Mouse (Mus musculus): ENCODE measurements around the gene Trpc7. TPM values are rescaled to one million over a fixed set of nuclear protein-coding genes. Genes with fewer than 3 reads are reported as not detected.

Trpc7 gene
- polyA plus RNA-seq, 1 experiment from 2014 or later, result not detected

- Histone ChIP-seq H3K4me1 (ENCODE audit: control insufficient read depth, low read depth, low read length) (no peaks in the 10 kb centered on the region), H3K27me3 (ENCODE audit: control insufficient read depth, insufficient read depth, low read depth, low read length) (no peaks in the 10 kb centered on the region), H3K9me3 (replicated peaks; ENCODE audit: control insufficient read depth, low read length) (no peaks in the 10 kb centered on the region), H3K27ac (ENCODE audit: low read length) (no peak overlapping the region), H3K36me3 (ENCODE audit: control insufficient read depth, insufficient read depth) (no peaks in the 10 kb centered on the region), H3K4me3 (ENCODE audit: low read depth, low read length) (no peak overlapping the region), H3K9ac (ENCODE audit: low read depth, low read length) (no peak overlapping the region), H3K4me2 (ENCODE audit: low read depth, low read length) (no peak overlapping the region)
- 50% methylated on average over 13 of the region's 13 CpGs for WGBS (ENCODE audit: insufficient replicate concordance)
- ATAC-seq (ENCODE audit: low read depth), result no peak
These were observed 114.9 kb downstream of the Trpc7 start for GRCm38 (mm10) chr13:56780746-56781469.

- H3K4me2 ChIP-seq (ENCODE audit: low read depth, low read length), result no peak overlapping the region
- no peaks in the 10 kb centered on the region for H3K36me3 ChIP-seq (ENCODE audit: control insufficient read depth, insufficient read depth)
- H3K27ac ChIP-seq (ENCODE audit: low read length), result no peak overlapping the region
- no peaks in the 10 kb centered on the region for H3K27me3 ChIP-seq (ENCODE audit: control insufficient read depth, insufficient read depth, low read depth, low read length)
- no peak overlapping the region for H3K4me3 ChIP-seq (ENCODE audit: low read depth, low read length)
- no peaks in the 10 kb centered on the region for H3K9me3 ChIP-seq (replicated peaks; ENCODE audit: control insufficient read depth, low read length)
- ATAC-seq (ENCODE audit: low read depth), result no peak
- H3K4me1 ChIP-seq (ENCODE audit: control insufficient read depth, low read depth, low read length), result no peaks in the 10 kb centered on the region
- no peak overlapping the region for H3K9ac ChIP-seq (ENCODE audit: low read depth, low read length)
- WGBS (ENCODE audit: insufficient replicate concordance), result 26% methylated on average over 5 of the region's 5 CpGs
These were observed 121.5 kb downstream of the Trpc7 start for GRCm38 (mm10) chr13:56774304-56774703.

GRCm38 (mm10) chr13:56773262-56773870 is 122.4 kb downstream of the Trpc7 start:
- no peaks in the 10 kb centered on the region for H3K9me3 ChIP-seq (replicated peaks; ENCODE audit: control insufficient read depth, low read length)
- ATAC-seq (ENCODE audit: low read depth), result no peak
- H3K9ac ChIP-seq (ENCODE audit: low read depth, low read length), result no peak overlapping the region
- 45% methylated on average over 14 of the region's 14 CpGs for WGBS (ENCODE audit: insufficient replicate concordance)
- no peak overlapping the region for H3K27ac ChIP-seq (ENCODE audit: low read length)
- no peaks in the 10 kb centered on the region for H3K27me3 ChIP-seq (ENCODE audit: control insufficient read depth, insufficient read depth, low read depth, low read length)
- no peaks in the 10 kb centered on the region for H3K4me1 ChIP-seq (ENCODE audit: control insufficient read depth, low read depth, low read length)
- no peak overlapping the region for H3K4me2 ChIP-seq (ENCODE audit: low read depth, low read length)
- no peaks in the 10 kb centered on the region for H3K36me3 ChIP-seq (ENCODE audit: control insufficient read depth, insufficient read depth)
- no peak overlapping the region for H3K4me3 ChIP-seq (ENCODE audit: low read depth, low read length)

DNA sequence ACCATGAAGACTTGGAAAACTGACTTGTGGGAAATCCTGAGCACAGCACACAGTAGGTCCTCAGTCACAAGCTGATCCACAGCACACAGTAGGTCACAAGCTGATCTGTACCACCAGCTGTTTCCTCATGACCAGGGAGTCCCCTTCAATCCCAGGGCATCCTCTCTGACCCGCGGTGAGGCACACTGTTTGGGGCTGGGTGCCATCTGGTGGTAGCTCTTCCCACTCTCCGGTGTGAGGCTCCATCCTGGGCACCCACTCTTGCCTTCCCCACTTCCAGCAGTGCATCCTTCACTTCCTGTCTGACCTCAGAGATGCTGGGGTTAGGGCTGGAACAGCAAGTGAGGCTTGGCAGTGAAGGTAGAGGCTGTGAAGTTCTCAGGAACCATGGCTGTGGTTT is 123.2 kb downstream of the Trpc7 start:
- H3K4me3 ChIP-seq (ENCODE audit: low read depth, low read length), result no peak overlapping the region
- no peak for ATAC-seq (ENCODE audit: low read depth)
- no peak overlapping the region for H3K4me2 ChIP-seq (ENCODE audit: low read depth, low read length)
- no peaks in the 10 kb centered on the region for H3K36me3 ChIP-seq (ENCODE audit: control insufficient read depth, insufficient read depth)
- no peaks in the 10 kb centered on the region for H3K9me3 ChIP-seq (replicated peaks; ENCODE audit: control insufficient read depth, low read length)
- H3K4me1 ChIP-seq (ENCODE audit: control insufficient read depth, low read depth, low read length), result no peaks in the 10 kb centered on the region
- no peaks in the 10 kb centered on the region for H3K27me3 ChIP-seq (ENCODE audit: control insufficient read depth, insufficient read depth, low read depth, low read length)
- no peak overlapping the region for H3K27ac ChIP-seq (ENCODE audit: low read length)
- 23% methylated on average over 3 of the region's 3 CpGs for WGBS (ENCODE audit: insufficient replicate concordance)
- H3K9ac ChIP-seq (ENCODE audit: low read depth, low read length), result no peak overlapping the region

DNA sequence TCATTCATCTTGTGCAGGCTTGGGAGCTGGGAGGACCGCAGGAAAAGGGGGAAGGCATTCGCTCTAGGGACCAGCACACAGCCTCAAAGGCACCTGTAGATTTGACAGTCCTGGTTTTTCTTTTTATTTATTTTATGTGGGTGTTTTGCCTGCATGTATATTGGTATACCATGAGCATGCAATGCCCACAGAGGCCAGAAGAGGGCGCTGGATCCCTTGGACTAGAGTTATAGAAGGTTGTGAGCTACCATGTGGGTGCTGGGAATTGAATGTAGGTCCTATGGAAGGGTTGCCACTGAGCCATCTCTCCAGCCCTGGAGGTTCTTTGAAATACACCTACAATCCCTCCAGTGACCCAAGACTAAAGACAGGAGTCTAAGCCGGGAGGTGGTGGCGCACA is 125.0 kb downstream of the Trpc7 start:
- no peak for ATAC-seq (ENCODE audit: low read depth)
- H3K27ac ChIP-seq (ENCODE audit: low read length), result no peak overlapping the region
- no peak overlapping the region for H3K4me3 ChIP-seq (ENCODE audit: low read depth, low read length)
- no peaks in the 10 kb centered on the region for H3K4me1 ChIP-seq (ENCODE audit: control insufficient read depth, low read depth, low read length)
- no peaks in the 10 kb centered on the region for H3K27me3 ChIP-seq (ENCODE audit: control insufficient read depth, insufficient read depth, low read depth, low read length)
- 53% methylated on average over 5 of the region's 5 CpGs for WGBS (ENCODE audit: insufficient replicate concordance)
- H3K36me3 ChIP-seq (ENCODE audit: control insufficient read depth, insufficient read depth), result no peaks in the 10 kb centered on the region
- H3K4me2 ChIP-seq (ENCODE audit: low read depth, low read length), result no peak overlapping the region
- no peak overlapping the region for H3K9ac ChIP-seq (ENCODE audit: low read depth, low read length)
- H3K9me3 ChIP-seq (replicated peaks; ENCODE audit: control insufficient read depth, low read length), result no peaks in the 10 kb centered on the region

- H3K27me3 ChIP-seq (ENCODE audit: control insufficient read depth, insufficient read depth, low read depth, low read length), result no peaks in the 10 kb centered on the region
- no peaks in the 10 kb centered on the region for H3K4me1 ChIP-seq (ENCODE audit: control insufficient read depth, low read depth, low read length)
- no peaks in the 10 kb centered on the region for H3K36me3 ChIP-seq (ENCODE audit: control insufficient read depth, insufficient read depth)
- no peak overlapping the region for H3K4me2 ChIP-seq (ENCODE audit: low read depth, low read length)
- ATAC-seq (ENCODE audit: low read depth), result no peak
- H3K9ac ChIP-seq (ENCODE audit: low read depth, low read length), result no peak overlapping the region
- H3K27ac ChIP-seq (ENCODE audit: low read length), result no peak overlapping the region
- 72% methylated on average over 1 of the region's 1 CpGs for WGBS (ENCODE audit: insufficient replicate concordance)
- no peak overlapping the region for H3K4me3 ChIP-seq (ENCODE audit: low read depth, low read length)
- H3K9me3 ChIP-seq (replicated peaks; ENCODE audit: control insufficient read depth, low read length), result no peaks in the 10 kb centered on the region
These were observed 125.6 kb downstream of the Trpc7 start for GRCm38 (mm10) chr13:56770136-56770578.

DNA sequence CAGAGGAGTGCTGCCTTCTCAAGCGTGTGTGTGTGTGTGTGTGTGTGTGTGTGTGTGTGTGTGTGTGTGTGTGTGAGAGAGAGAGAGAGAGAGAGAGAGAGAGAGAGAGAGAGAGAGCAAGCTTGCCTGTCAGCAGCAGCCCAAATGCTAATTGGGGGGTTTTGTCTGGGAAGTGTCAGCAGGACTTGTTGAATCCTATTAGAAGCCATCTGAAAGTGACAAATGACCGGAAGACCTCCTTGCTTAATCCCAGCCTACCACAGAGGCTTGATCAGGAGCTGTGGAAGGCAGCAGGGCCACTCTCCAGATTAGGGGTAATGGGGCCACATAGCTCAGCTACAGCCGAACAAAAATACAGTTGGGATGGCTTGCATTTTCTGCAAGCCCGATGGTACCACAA is 126.4 kb downstream of the Trpc7 start:
- Histone ChIP-seq H3K27me3 (ENCODE audit: control insufficient read depth, insufficient read depth, low read depth, low read length) (no peaks in the 10 kb centered on the region), H3K27ac (ENCODE audit: low read length) (no peak overlapping the region), H3K9me3 (replicated peaks; ENCODE audit: control insufficient read depth, low read length) (no peaks in the 10 kb centered on the region), H3K4me1 (ENCODE audit: control insufficient read depth, low read depth, low read length) (no peaks in the 10 kb centered on the region), H3K9ac (ENCODE audit: low read depth, low read length) (no peak overlapping the region), H3K4me2 (ENCODE audit: low read depth, low read length) (no peak overlapping the region), H3K36me3 (ENCODE audit: control insufficient read depth, insufficient read depth) (no peaks in the 10 kb centered on the region), H3K4me3 (ENCODE audit: low read depth, low read length) (no peak overlapping the region)
- WGBS (ENCODE audit: insufficient replicate concordance), result 43% methylated on average over 4 of the region's 4 CpGs
- no peak for ATAC-seq (ENCODE audit: low read depth)

DNA sequence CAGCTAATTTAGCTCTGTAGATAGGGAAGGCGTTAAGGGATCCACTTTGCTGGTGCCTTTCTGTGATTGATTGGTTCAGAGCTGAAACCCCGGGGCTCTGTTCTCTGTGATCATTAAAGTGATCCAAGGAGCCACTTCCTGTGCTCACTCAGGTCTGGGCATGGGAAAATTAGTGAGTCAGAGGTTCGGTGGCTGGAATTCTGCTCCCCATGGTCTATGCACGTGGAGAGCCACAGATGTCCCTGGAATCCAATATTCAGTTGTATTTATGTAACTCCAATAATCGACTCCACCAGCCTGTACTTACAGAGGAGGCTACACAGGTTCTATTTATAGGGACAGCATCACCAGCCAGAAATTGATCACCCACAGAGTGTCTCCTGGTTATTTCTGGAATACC is 129.6 kb downstream of the Trpc7 start:
- H3K4me2 ChIP-seq (ENCODE audit: low read depth, low read length), result no peak overlapping the region
- no peak overlapping the region for H3K9ac ChIP-seq (ENCODE audit: low read depth, low read length)
- H3K9me3 ChIP-seq (replicated peaks; ENCODE audit: control insufficient read depth, low read length), result no peaks in the 10 kb centered on the region
- no peaks in the 10 kb centered on the region for H3K36me3 ChIP-seq (ENCODE audit: control insufficient read depth, insufficient read depth)
- WGBS (ENCODE audit: insufficient replicate concordance), result 44% methylated on average over 5 of the region's 5 CpGs
- no peak for ATAC-seq (ENCODE audit: low read depth)
- H3K4me1 ChIP-seq (ENCODE audit: control insufficient read depth, low read depth, low read length), result no peaks in the 10 kb centered on the region
- no peak overlapping the region for H3K27ac ChIP-seq (ENCODE audit: low read length)
- H3K27me3 ChIP-seq (ENCODE audit: control insufficient read depth, insufficient read depth, low read depth, low read length), result no peaks in the 10 kb centered on the region; the same call in 1 of the 2 replicates
- no peak overlapping the region for H3K4me3 ChIP-seq (ENCODE audit: low read depth, low read length)

- no peak overlapping the region for H3K27ac ChIP-seq (ENCODE audit: low read length)
- H3K9me3 ChIP-seq (replicated peaks; ENCODE audit: control insufficient read depth, low read length), result no peaks in the 10 kb centered on the region
- H3K4me2 ChIP-seq (ENCODE audit: low read depth, low read length), result peak overlapping the region; percentile 13
- no peak overlapping the region for H3K9ac ChIP-seq (ENCODE audit: low read depth, low read length)
- no peaks in the 10 kb centered on the region for H3K36me3 ChIP-seq (ENCODE audit: control insufficient read depth, insufficient read depth)
- no peaks in the 10 kb centered on the region; the same call in 1 of the 2 replicates for H3K27me3 ChIP-seq (ENCODE audit: control insufficient read depth, insufficient read depth, low read depth, low read length)
- WGBS (ENCODE audit: insufficient replicate concordance), result 20% methylated on average over 25 of the region's 25 CpGs
- H3K4me1 ChIP-seq (ENCODE audit: control insufficient read depth, low read depth, low read length), result no peaks in the 10 kb centered on the region
- no peak overlapping the region for H3K4me3 ChIP-seq (ENCODE audit: low read depth, low read length)
- peak; percentile 30; the same call in 1 of the 2 replicates for ATAC-seq (ENCODE audit: low read depth)
These were observed 130.3 kb downstream of the Trpc7 start for GRCm38 (mm10) chr13:56765284-56766032.

All from liver, embryonic 16.5 days (tissue).